Mouse (Mus musculus): ENCODE data around the gene Fam110a. TPM values are rescaled to one million over a fixed set of nuclear protein-coding genes. Genes with fewer than 3 reads are reported as not detected.
"Not testable (repeated sequence)": the region's sequence is repeated elsewhere in the genome, so short reads cannot be mapped to it uniquely, and the experiment has no call there.

Gene Fam110a
- polyA plus RNA-seq, 1 experiment from 2014 or later, result 87.5 TPM

DNA sequence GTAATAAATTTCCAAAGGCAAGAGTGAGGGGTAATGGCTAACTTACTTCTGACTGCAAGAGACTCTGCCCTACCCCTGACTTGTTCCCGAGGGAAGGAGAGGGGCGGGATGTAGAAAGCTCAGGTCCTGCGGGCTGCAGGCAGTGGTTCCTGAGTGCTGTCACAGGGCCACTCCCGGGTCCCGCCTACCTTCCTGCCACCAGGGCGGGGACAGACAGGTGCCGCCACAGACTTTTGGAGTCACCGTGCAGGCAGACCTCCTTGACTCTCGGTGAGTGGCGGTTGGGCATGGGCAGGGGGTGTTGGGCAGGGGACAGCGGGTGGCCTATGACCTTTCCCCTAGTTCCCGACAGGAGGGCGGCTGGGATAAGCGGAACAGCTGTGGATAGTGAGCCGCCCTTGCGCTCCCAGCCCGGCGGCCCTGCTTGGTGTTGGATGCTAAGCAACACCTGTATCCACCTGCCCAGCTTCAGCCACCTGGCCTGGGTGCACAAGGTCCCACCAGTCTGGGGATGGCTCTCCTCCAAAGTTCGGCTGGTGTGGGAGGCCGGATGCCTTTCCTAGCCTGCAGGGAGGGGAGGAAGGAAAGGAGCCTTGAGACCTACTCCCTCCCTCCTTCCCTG is 19.8 kb upstream of the Fam110a start:
- H3K27ac ChIP-seq (ENCODE audit: low read depth, low read length), result no peak overlapping the region
- no peak overlapping the region for H3K4me3 ChIP-seq (ENCODE audit: low read depth, low read length)
- H3K9me3 ChIP-seq (ENCODE audit: control insufficient read depth, low read length), result no peaks in the 10 kb centered on the region
- H3K9ac ChIP-seq (ENCODE audit: low read depth, low read length), result no peak overlapping the region
- H3K4me2 ChIP-seq (replicated peaks; ENCODE audit: low read depth, low read length), result no peak overlapping the region
- no peaks in the 10 kb centered on the region for H3K4me1 ChIP-seq (replicated peaks; ENCODE audit: control insufficient read depth, insufficient read depth, low read length)
- 7% methylated on average over 20 of the region's 20 CpGs for WGBS
- DNase-seq (ENCODE audit: low spot score), result no peak
- H3K36me3 ChIP-seq (ENCODE audit: control insufficient read depth, insufficient read depth, low read length), result no peaks in the 10 kb centered on the region
- peaks cover 26% of the 10 kb centered on the region for H3K27me3 ChIP-seq (ENCODE audit: control insufficient read depth, insufficient read depth, low read length)
- no peak for ATAC-seq (ENCODE audit: low FRiP score)

DNA sequence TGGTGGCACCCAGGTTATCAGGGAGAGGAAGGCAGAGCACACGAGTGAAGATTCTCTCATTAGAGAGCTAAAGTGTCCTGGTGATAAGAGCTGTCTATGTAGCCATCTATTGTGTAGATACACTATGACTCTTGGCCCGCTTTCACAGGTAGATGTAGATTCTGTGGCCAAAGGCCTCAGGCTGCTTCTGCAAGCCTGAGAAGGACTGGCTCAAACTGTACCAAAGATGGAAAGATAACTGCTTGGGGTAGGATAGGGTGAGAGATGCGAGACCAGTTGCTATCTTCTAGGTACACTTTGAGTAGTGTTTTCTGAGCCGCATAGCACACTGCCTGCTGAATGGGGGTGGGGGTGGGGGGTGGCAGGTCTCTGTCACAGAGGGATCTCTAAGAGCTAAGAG is 18.9 kb upstream of the Fam110a start:
- Histone ChIP-seq H3K9ac (ENCODE audit: low read depth, low read length) (no peak overlapping the region), H3K27me3 (ENCODE audit: control insufficient read depth, insufficient read depth, low read length) (peaks cover 26% of the 10 kb centered on the region), H3K4me1 (replicated peaks; ENCODE audit: control insufficient read depth, insufficient read depth, low read length) (no peaks in the 10 kb centered on the region), H3K27ac (ENCODE audit: low read depth, low read length) (no peak overlapping the region), H3K9me3 (ENCODE audit: control insufficient read depth, low read length) (no peaks in the 10 kb centered on the region), H3K36me3 (ENCODE audit: control insufficient read depth, insufficient read depth, low read length) (no peaks in the 10 kb centered on the region), H3K4me3 (ENCODE audit: low read depth, low read length) (no peak overlapping the region), H3K4me2 (replicated peaks; ENCODE audit: low read depth, low read length) (no peak overlapping the region)
- DNase-seq (ENCODE audit: low spot score) (no peak), ATAC-seq (ENCODE audit: low FRiP score) (no peak)
- WGBS, result 72% methylated on average over 4 of the region's 4 CpGs

DNA sequence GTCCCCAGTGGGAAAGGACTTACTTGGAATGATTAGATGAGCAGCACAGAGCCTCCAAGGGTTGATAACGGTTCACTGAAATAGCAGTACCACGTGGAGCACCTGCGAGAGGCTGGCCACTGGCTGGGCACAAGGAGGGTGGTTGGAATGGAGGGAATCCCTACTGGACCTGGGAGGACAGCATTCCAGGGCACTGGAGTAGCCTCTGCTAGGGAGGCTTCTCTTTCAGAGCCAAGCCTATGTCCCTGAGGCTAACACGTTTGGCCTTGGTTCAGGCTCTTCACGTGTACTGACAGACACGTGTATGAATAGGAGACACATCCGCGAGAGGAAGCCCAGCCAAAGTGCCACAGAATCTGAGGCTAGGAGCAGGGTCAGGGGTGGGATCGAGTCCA is 18.5 kb upstream of the Fam110a start:
- Histone ChIP-seq H3K27ac (ENCODE audit: low read depth, low read length) (no peak overlapping the region), H3K9me3 (ENCODE audit: control insufficient read depth, low read length) (no peaks in the 10 kb centered on the region), H3K4me1 (replicated peaks; ENCODE audit: control insufficient read depth, insufficient read depth, low read length) (no peaks in the 10 kb centered on the region), H3K9ac (ENCODE audit: low read depth, low read length) (no peak overlapping the region), H3K27me3 (ENCODE audit: control insufficient read depth, insufficient read depth, low read length) (peaks cover 26% of the 10 kb centered on the region), H3K36me3 (ENCODE audit: control insufficient read depth, insufficient read depth, low read length) (no peaks in the 10 kb centered on the region), H3K4me2 (replicated peaks; ENCODE audit: low read depth, low read length) (no peak overlapping the region), H3K4me3 (ENCODE audit: low read depth, low read length) (no peak overlapping the region)
- no peak for DNase-seq (ENCODE audit: low spot score)
- ATAC-seq (ENCODE audit: low FRiP score), result no peak
- 70% methylated on average over 9 of the region's 9 CpGs for WGBS

DNA sequence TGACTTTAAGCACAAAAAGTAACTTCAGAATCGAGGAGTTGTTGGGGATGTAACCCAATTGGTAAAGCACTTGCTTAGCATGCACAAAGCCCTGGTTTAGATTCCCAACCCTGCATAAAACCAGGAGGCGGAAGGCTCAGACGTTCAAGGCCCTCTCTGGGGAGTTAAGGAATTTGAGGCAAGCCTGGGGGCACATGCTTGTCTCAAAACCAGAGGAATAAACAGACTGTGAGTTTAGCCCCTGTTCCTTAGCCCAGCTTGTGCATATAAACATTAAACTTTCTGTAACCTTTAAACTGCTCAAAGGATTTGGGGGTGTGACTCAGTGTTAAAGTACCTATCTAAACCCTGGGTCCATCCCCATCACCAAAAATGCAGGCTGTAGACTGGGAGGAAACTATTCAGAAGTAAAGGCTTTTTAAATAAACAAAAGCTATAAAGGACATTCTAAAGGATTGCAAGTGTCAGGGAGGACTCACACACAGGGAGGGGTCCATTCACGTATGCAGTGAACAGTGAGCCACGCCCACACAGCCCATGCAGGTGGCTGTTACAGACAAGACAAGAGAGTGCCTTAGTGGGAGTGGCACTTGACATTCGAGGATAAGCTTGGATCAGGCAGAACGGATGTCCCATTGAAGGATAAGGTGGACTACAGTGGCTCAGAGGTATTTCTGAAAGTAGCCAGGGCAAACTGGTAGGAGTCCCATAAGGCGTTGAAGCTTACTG is 17.9 kb upstream of the Fam110a start:
- H3K27me3 ChIP-seq (ENCODE audit: control insufficient read depth, insufficient read depth, low read length), result peaks cover 26% of the 10 kb centered on the region

GRCm38 (mm10) chr2:151997190-151997575 is 17.2 kb upstream of the Fam110a start:
- not testable (repeated sequence) for H3K4me3 ChIP-seq (ENCODE audit: low read depth, low read length); H3K27ac ChIP-seq (ENCODE audit: low read depth, low read length); DNase-seq (ENCODE audit: low spot score); H3K9me3 ChIP-seq (ENCODE audit: control insufficient read depth, low read length); H3K4me2 ChIP-seq (replicated peaks; ENCODE audit: low read depth, low read length); H3K4me1 ChIP-seq (replicated peaks; ENCODE audit: control insufficient read depth, insufficient read depth, low read length); ATAC-seq (ENCODE audit: low FRiP score); H3K9ac ChIP-seq (ENCODE audit: low read depth, low read length); H3K36me3 ChIP-seq (ENCODE audit: control insufficient read depth, insufficient read depth, low read length)
- peaks cover 26% of the 10 kb centered on the region for H3K27me3 ChIP-seq (ENCODE audit: control insufficient read depth, insufficient read depth, low read length)
- 62% methylated on average over 2 of the region's 2 CpGs for WGBS

More for the DNA sequence above, 17.9 kb upstream of the Fam110a start:
- H3K36me3 ChIP-seq (ENCODE audit: control insufficient read depth, insufficient read depth, low read length), result no peaks in the 10 kb centered on the region
- H3K4me3 ChIP-seq (ENCODE audit: low read depth, low read length), result no peak overlapping the region
- no peaks in the 10 kb centered on the region for H3K9me3 ChIP-seq (ENCODE audit: control insufficient read depth, low read length)
- H3K4me1 ChIP-seq (replicated peaks; ENCODE audit: control insufficient read depth, insufficient read depth, low read length), result no peaks in the 10 kb centered on the region
- H3K27ac ChIP-seq (ENCODE audit: low read depth, low read length), result no peak overlapping the region
- DNase-seq (ENCODE audit: low spot score), result no peak
- H3K9ac ChIP-seq (ENCODE audit: low read depth, low read length), result no peak overlapping the region
- H3K4me2 ChIP-seq (replicated peaks; ENCODE audit: low read depth, low read length), result no peak overlapping the region
- WGBS, result 52% methylated on average over 8 of the region's 8 CpGs
- ATAC-seq (ENCODE audit: low FRiP score), result no peak

DNA sequence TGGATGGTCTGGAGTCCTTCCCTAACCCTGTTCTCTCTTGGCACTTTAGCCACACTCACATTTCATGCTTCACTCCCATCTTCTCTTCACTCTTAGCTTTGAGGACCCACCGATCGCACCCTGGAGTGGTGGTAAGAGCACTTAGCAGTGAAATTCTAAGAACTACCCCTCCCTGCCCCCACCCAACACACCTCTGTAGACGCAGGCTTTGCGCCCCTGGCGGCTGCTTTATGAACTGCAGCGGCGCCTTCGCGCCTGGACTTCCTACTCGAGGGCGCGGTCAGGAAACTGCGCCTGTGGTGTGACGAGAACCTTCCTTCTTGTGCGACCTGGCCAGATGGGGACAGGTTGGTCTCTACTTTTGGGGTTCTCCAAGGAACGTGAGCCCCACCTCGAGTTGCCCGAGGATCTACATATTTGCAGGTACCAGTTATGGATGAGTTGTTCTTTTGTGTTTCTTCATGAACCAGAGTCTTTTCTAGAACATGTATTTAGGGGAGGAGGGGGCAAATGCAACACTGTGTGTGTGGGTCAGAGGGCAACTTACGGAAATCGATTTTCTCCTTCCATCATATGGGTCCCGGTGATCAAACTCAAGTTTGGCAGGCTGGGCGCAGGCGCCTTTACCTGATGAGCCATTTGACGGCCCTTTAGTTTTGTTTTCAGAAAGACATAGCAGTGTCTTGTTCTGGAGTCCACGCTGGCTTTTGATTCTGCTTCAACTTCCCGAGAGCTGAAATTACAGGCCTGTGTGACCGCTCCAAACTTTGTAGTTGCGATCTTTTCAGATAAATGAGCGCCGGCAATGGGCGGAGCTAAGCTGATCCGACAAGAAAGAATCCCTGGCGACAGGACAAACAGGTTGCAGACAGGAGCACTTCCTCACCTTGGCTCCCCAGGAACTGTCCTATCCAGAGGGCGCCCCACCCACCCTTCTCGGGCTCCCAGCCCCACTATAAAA is 16.5 kb upstream of the Fam110a start, which contains the start of gene Slc52a3:
TSS of gene Slc52a3 (plus strand) at position 283 of the 961 bp plus-strand sequence.
- ATAC-seq (ENCODE audit: low FRiP score), result no peak

GRCm38 (mm10) chr2:151994350-151995122 is 14.5 kb upstream of the Fam110a start:
- Histone ChIP-seq H3K27ac (ENCODE audit: low read depth, low read length) (no peak overlapping the region), H3K36me3 (ENCODE audit: control insufficient read depth, insufficient read depth, low read length) (no peaks in the 10 kb centered on the region), H3K9ac (ENCODE audit: low read depth, low read length) (peak overlapping the region; percentile 27; the same call in 1 of the 2 replicates), H3K4me1 (replicated peaks; ENCODE audit: control insufficient read depth, insufficient read depth, low read length) (no peaks in the 10 kb centered on the region; the same call in 1 of the 2 replicates), H3K9me3 (ENCODE audit: control insufficient read depth, low read length) (no peaks in the 10 kb centered on the region), H3K4me2 (replicated peaks; ENCODE audit: low read depth, low read length) (peak overlapping the region; percentile 25), H3K4me3 (ENCODE audit: low read depth, low read length) (0 out of 2 replicates have a peak overlapping the region, but pooled peaks have one; percentile 10), H3K27me3 (ENCODE audit: control insufficient read depth, insufficient read depth, low read length) (peaks cover 22% of the 10 kb centered on the region)
- DNase-seq (ENCODE audit: low spot score) (peak; percentile 90), ATAC-seq (ENCODE audit: low FRiP score) (peak; percentile 7; the same call in 1 of the 2 replicates)
- WGBS, result 5% methylated on average over 22 of the region's 22 CpGs

More for the DNA sequence above, 16.5 kb upstream of the Fam110a start, which contains the start of gene Slc52a3:
- peak; percentile 91 for DNase-seq (ENCODE audit: low spot score)
- Histone ChIP-seq H3K9me3 (ENCODE audit: control insufficient read depth, low read length) (no peaks in the 10 kb centered on the region), H3K36me3 (ENCODE audit: control insufficient read depth, insufficient read depth, low read length) (no peaks in the 10 kb centered on the region), H3K27me3 (ENCODE audit: control insufficient read depth, insufficient read depth, low read length) (peaks cover 26% of the 10 kb centered on the region), H3K4me3 (ENCODE audit: low read depth, low read length) (no peak within 1 kb of the TSS), H3K9ac (ENCODE audit: low read depth, low read length) (no peak within 1 kb of the TSS), H3K4me1 (replicated peaks; ENCODE audit: control insufficient read depth, insufficient read depth, low read length) (no peaks in the 10 kb centered on the region; the same call in 1 of the 2 replicates), H3K27ac (ENCODE audit: low read depth, low read length) (no peak within 1 kb of the TSS), H3K4me2 (replicated peaks; ENCODE audit: low read depth, low read length) (no peak within 1 kb of the TSS; the same call in 1 of the 2 replicates)
- 7% methylated on average over 35 of the region's 35 CpGs for WGBS

GRCm38 (mm10) chr2:151991446-151991845 is 11.4 kb upstream of the Fam110a start:
- Histone ChIP-seq H3K4me2 (replicated peaks; ENCODE audit: low read depth, low read length) (no peak overlapping the region), H3K9me3 (ENCODE audit: control insufficient read depth, low read length) (no peaks in the 10 kb centered on the region), H3K36me3 (ENCODE audit: control insufficient read depth, insufficient read depth, low read length) (no peaks in the 10 kb centered on the region), H3K27ac (ENCODE audit: low read depth, low read length) (peak overlapping the region; percentile 68), H3K27me3 (ENCODE audit: control insufficient read depth, insufficient read depth, low read length) (peaks cover 12% of the 10 kb centered on the region), H3K4me1 (replicated peaks; ENCODE audit: control insufficient read depth, insufficient read depth, low read length) (no peaks in the 10 kb centered on the region; the same call in 1 of the 2 replicates), H3K4me3 (ENCODE audit: low read depth, low read length) (no peak overlapping the region), H3K9ac (ENCODE audit: low read depth, low read length) (no peak overlapping the region)
- 35% methylated on average over 5 of the region's 5 CpGs for WGBS
- ATAC-seq (ENCODE audit: low FRiP score) (peak; percentile 67), DNase-seq (ENCODE audit: low spot score) (no peak)

Measured in hindbrain, embryonic 11.5 days (tissue).